Mouse (Mus musculus) C2C12 (cell line): ENCODE measurements at regions not wholly inside any gene's neighbourhood (a gene's known extent, or its start where the extent isn't known, plus 50 kb on each side); places are given as distances from the start of the nearest gene placed in this dataset.

Experiments used
- H3K27me3 ChIP-seq: one replicate; pipeline ENCODE4 v1.6.1; 2011; ENCODE audit not compliant: control insufficient read depth, insufficient read depth, insufficient read length
- H3K36me3 ChIP-seq: one replicate; pipeline ENCODE4 v1.6.1; 2011; ENCODE audit not compliant: control insufficient read depth, insufficient read depth
- H3K4me3 ChIP-seq: one replicate; pipeline ENCODE4 v1.5.1; 2011; ENCODE audit warnings: mild to moderate bottlenecking, control low read depth; ENCODE audit not compliant: poor library complexity, insufficient read depth, severe bottlenecking
- H3K79me2 ChIP-seq: one replicate; pipeline ENCODE4 v1.6.1; 2011; ENCODE audit not compliant: control insufficient read depth, insufficient read depth
- H3K79me3 ChIP-seq: one replicate; pipeline ENCODE4 v1.6.1; 2011; ENCODE audit warnings: low read depth, control low read depth
- H3ac ChIP-seq: one replicate; pipeline ENCODE3; 2011; ENCODE audit warnings: low read depth; ENCODE audit not compliant: control insufficient read depth, insufficient read length
- CEBPB ChIP-seq: IDR thresholded peaks from one replicate; pipeline ENCODE4 v1.6.1; 2011; ENCODE audit warnings: low read depth, mild to moderate bottlenecking, control low read depth, moderate library complexity
- CTCF ChIP-seq: IDR thresholded peaks from one replicate; pipeline ENCODE4 v1.5.1; 2011; ENCODE audit not compliant: control insufficient read depth, insufficient read depth, insufficient read length
- FOSL1 ChIP-seq: IDR thresholded peaks from one replicate; pipeline ENCODE4 v1.8.0; 2011; ENCODE audit warnings: mild to moderate bottlenecking, low read length; ENCODE audit not compliant: poor library complexity, insufficient read depth, severe bottlenecking
- MAX ChIP-seq: IDR thresholded peaks from one replicate; pipeline ENCODE4 v1.6.1; 2011; ENCODE audit warnings: mild to moderate bottlenecking, control low read depth
- MYOD1 ChIP-seq: IDR thresholded peaks from one replicate; pipeline ENCODE4 v1.6.1; 2011; ENCODE audit warnings: low read depth; ENCODE audit not compliant: control insufficient read depth, insufficient read length
- MYOG ChIP-seq: IDR thresholded peaks from one replicate; pipeline ENCODE4 v1.6.1; 2011; ENCODE audit not compliant: control insufficient read depth, insufficient read length; ENCODE audit errors: extremely low read depth
- USF1 ChIP-seq: IDR thresholded peaks from one replicate; pipeline ENCODE4 v1.6.1; 2011; ENCODE audit warnings: low read depth, mild to moderate bottlenecking, control low read depth, moderate library complexity

- Histone ChIP-seq H3K79me3 (no peaks in the 10 kb centered on the region), H3K36me3 (no peaks in the 10 kb centered on the region), H3K4me3 (no peak overlapping the region), H3K79me2 (no peaks in the 10 kb centered on the region), H3ac (no peak overlapping the region), H3K27me3 (no peaks in the 10 kb centered on the region)
- TF ChIP-seq MAX (no peak), MYOG (no peak), MYOD1 (no peak), FOSL1 (no peak), CEBPB (no peak), CTCF (no peak)
Observed at GRCm38 (mm10) chr10:17513756-17514155, 209.3 kb upstream of the Cited2 start.

- Histone ChIP-seq H3ac (no peak overlapping the region), H3K79me3 (no peaks in the 10 kb centered on the region)
- no peak for TF ChIP-seq MAX
- no peak for TF ChIP-seq USF1
- no peak for TF ChIP-seq MYOD1
- no peak for TF ChIP-seq FOSL1
- TF ChIP-seq CEBPB, result no peak
- TF ChIP-seq CTCF, result no peak
- TF ChIP-seq MYOG, result no peak
Observed at GRCm38 (mm10) chr10:17516068-17516467, 206.9 kb upstream of the Cited2 start.

GRCm38 (mm10) chr10:17518423-17519175 is 204.4 kb upstream of the Cited2 start:
- H3K79me2 ChIP-seq, result no peaks in the 10 kb centered on the region
- no peaks in the 10 kb centered on the region for H3K36me3 ChIP-seq
- TF ChIP-seq MAX (no peak), CEBPB (peak; percentile 21)
- no peak overlapping the region for H3ac ChIP-seq
- no peaks in the 10 kb centered on the region for H3K27me3 ChIP-seq
- no peak overlapping the region for H3K4me3 ChIP-seq
- H3K79me3 ChIP-seq, result no peaks in the 10 kb centered on the region

More at GRCm38 (mm10) chr10:17516068-17516467, 206.9 kb upstream of the Cited2 start:
- H3K4me3 ChIP-seq, result no peak overlapping the region
- no peaks in the 10 kb centered on the region for H3K79me2 ChIP-seq
- H3K27me3 ChIP-seq, result no peaks in the 10 kb centered on the region
- no peaks in the 10 kb centered on the region for H3K36me3 ChIP-seq

GRCm38 (mm10) chr10:17522026-17522541 is 200.9 kb upstream of the Cited2 start:
- Histone ChIP-seq H3K4me3 (no peak overlapping the region), H3ac (no peak overlapping the region), H3K79me3 (no peaks in the 10 kb centered on the region), H3K27me3 (no peaks in the 10 kb centered on the region), H3K36me3 (no peaks in the 10 kb centered on the region), H3K79me2 (no peaks in the 10 kb centered on the region)
- TF ChIP-seq CEBPB (no peak), CTCF (no peak), MYOG (no peak), MYOD1 (no peak), MAX (no peak), FOSL1 (no peak), USF1 (no peak)

GRCm38 (mm10) chr10:17523558-17524328 is 199.3 kb upstream of the Cited2 start:
- Histone ChIP-seq H3ac (no peak overlapping the region), H3K79me2 (no peaks in the 10 kb centered on the region), H3K36me3 (no peaks in the 10 kb centered on the region), H3K79me3 (no peaks in the 10 kb centered on the region), H3K4me3 (no peak overlapping the region), H3K27me3 (no peaks in the 10 kb centered on the region)
- TF ChIP-seq CTCF, result no peak
- TF ChIP-seq MYOD1, result no peak
- TF ChIP-seq MYOG, result no peak
- no peak for TF ChIP-seq FOSL1
- TF ChIP-seq CEBPB, result no peak
- TF ChIP-seq MAX, result no peak
- no peak for TF ChIP-seq USF1

- Histone ChIP-seq H3K36me3 (no peaks in the 10 kb centered on the region), H3ac (no peak overlapping the region), H3K79me3 (no peaks in the 10 kb centered on the region), H3K79me2 (no peaks in the 10 kb centered on the region), H3K27me3 (no peaks in the 10 kb centered on the region), H3K4me3 (no peak overlapping the region)
- no peak for TF ChIP-seq MYOD1
- no peak for TF ChIP-seq USF1
- no peak for TF ChIP-seq CTCF
- no peak for TF ChIP-seq CEBPB
- TF ChIP-seq FOSL1, result no peak
- no peak for TF ChIP-seq MAX
- no peak for TF ChIP-seq MYOG
Observed at GRCm38 (mm10) chr10:17527151-17527737, 195.8 kb upstream of the Cited2 start.
